Mouse (Mus musculus) forebrain, embryonic 11.5 days (tissue): ENCODE results near the gene Mydgf. TPM values are rescaled to one million over a fixed set of nuclear protein-coding genes. Genes with fewer than 3 reads are reported as not detected.
A peak's percentile ranks its signal among the peaks of the same experiment; 100 is the strongest.

Experiments used
- ATAC-seq: fragments of 200-750 bp; cut with Nextera tagmentation; replicated peaks from 2 replicates; pipeline ENCODE4 v1.8.0; 2017; ENCODE audit warnings: moderate TSS enrichment; ENCODE audit not compliant: low FRiP score
- DNase-seq: peaks from one replicate; pipeline ENCODE4 v3.0.0-alpha.2; 2017; ENCODE audit warnings: low spot score
- H3K27ac ChIP-seq: fragments of 300-500 bp; sonication (generic); 2 replicates; pipeline ENCODE4 v1.5.1; 2014; ENCODE audit warnings: low read depth, low read length
- H3K27me3 ChIP-seq: fragments of 300-500 bp; sonication (generic); 2 replicates; pipeline ENCODE4 v1.6.1; 2014; ENCODE audit warnings: mild to moderate bottlenecking, low read length, mixed read lengths; ENCODE audit not compliant: control insufficient read depth, insufficient read depth
- H3K36me3 ChIP-seq: fragments of 300-500 bp; sonication (generic); 2 replicates; pipeline ENCODE4 v1.6.1; 2014; ENCODE audit warnings: mild to moderate bottlenecking, low read length, moderate library complexity, mixed read lengths; ENCODE audit not compliant: control insufficient read depth, insufficient read depth
- H3K4me1 ChIP-seq: fragments of 300-500 bp; sonication (generic); replicated peaks from 2 replicates; pipeline ENCODE4 v1.6.1; 2014; ENCODE audit warnings: low read length, mixed read lengths; ENCODE audit not compliant: control insufficient read depth, insufficient read depth
- H3K4me2 ChIP-seq: fragments of 300-500 bp; sonication (generic); 2 replicates; pipeline ENCODE4 v1.6.1; 2014; ENCODE audit warnings: low read depth, mild to moderate bottlenecking, low read length, moderate library complexity, mixed read lengths; ENCODE audit not compliant: severe bottlenecking
- H3K4me3 ChIP-seq: fragments of 300-500 bp; sonication (generic); 2 replicates; pipeline ENCODE4 v1.5.1; 2014; ENCODE audit warnings: low read depth, low read length
- H3K9ac ChIP-seq: fragments of 300-500 bp; sonication (generic); 2 replicates; pipeline ENCODE4 v1.6.1; 2014; ENCODE audit warnings: low read length
- H3K9me3 ChIP-seq: fragments of 300-500 bp; sonication (generic); 2 replicates; pipeline ENCODE4 v1.6.1; 2016; ENCODE audit warnings: low read length, mixed read lengths; ENCODE audit not compliant: control insufficient read depth
- WGBS: fragments of 180-500 bp; shearing (Covaris S2); extraction: QIAGEN DNeasy Blood & Tissue Kit; methylation state at CpG from one replicate; pipeline ENCODE4 v1.1.7; 2014; 5-methylcytosine and 5-hydroxymethylcytosine counted together
- polyA plus RNA-seq: library from polyadenylated mRNA; unstranded; fragments of >200 nt; fragmentation: Nextera tagmentation; extraction: Ambion mirVana; gene quantifications from 2 replicates; pipeline ENCODE4 v1.2.1, GENCODE M21; 2014

Gene Mydgf
- 55.4 and 64.0 TPM in 2 replicates for polyA plus RNA-seq

DNA sequence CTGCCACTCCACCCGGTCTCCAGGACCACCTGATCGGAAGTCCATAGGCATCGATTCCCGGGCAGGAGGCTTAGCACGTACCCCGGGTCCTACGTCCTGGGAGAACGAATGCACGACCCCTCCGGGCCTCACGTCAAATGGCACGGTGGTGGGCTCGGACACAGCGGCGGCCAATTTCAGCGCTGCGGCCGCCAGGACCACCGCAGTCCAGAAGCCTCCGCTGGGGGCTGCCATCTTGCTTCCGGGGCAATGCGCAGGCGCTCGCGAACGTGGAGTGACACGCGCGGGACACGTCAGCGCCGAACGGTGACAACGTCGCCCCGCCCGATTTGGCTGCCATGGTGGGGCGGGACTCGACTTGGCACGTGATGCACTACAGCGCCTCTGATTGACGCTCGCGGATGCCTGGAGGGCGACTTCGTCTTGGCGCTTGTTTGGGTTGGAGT is at the start of gene Mydgf:
TSS of gene Mydgf (minus strand) at position 263 of the 446 bp plus-strand sequence.
- H3K4me2 ChIP-seq = peak within 1 kb of the TSS; percentile 90
- H3K36me3 ChIP-seq = peaks cover 3% of the 10 kb centered on the region; the same call in 1 of the 2 replicates
- peak within 1 kb of the TSS; percentile 74 for H3K9ac ChIP-seq
- WGBS = under 1% methylated on average over 47 of the region's 47 CpGs
- no peaks in the 10 kb centered on the region for H3K9me3 ChIP-seq
- H3K4me1 ChIP-seq = 0 out of 2 replicates have a peak, but pooled peaks cover 3% of the 10 kb centered on the region
- H3K27ac ChIP-seq = 0 out of 2 replicates have a peak within 1 kb of the TSS, but pooled peaks have one; percentile 46
- ATAC-seq = peak; percentile 95
- peak; percentile 97 for DNase-seq
- H3K27me3 ChIP-seq = no peaks in the 10 kb centered on the region
- H3K4me3 ChIP-seq = peak within 1 kb of the TSS; percentile 80

DNA sequence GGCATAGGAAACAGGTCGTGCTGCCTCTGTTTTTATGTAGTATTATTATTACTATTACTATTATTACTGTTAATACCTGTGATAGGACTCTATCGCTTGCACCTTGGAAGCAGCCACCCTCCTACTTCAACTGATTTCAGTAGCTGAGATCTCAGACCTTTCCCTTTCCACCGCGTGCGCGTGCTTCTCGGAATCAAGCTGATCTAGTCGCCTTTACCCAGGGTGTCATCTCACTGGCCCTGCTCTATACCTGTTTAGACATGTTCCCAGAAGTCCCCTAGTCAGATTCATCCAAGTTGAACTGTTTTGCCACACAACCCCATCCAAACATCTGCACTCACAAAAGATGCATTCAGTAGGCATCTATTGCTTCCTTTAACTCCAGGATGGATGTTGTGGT is 49.7 kb upstream of the Mydgf start:
- H3K27ac ChIP-seq = no peak overlapping the region

DNA sequence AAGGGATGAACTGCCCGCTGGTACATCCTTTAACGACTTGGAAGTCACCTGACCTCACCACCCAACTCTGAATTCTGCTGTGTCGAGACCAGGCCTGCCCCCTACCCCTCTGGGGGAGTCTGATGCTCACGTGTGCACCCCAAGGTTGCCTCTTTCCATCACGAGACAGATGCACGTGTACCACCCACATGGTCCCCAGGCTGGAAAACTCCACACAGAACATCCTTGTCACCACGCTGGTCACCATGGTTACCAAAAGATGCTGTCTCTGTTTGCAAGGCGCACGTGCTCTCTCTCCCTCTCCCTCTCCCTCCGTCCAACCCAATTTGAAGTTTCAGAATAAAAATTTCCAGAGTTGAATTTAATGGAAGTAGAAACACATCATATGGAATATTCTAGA is 46.2 kb upstream of the Mydgf start:
- H3K9ac ChIP-seq = no peak overlapping the region
- no peak overlapping the region for H3K4me3 ChIP-seq
- DNase-seq (no peak), ATAC-seq (no peak)
- H3K27me3 ChIP-seq = no peaks in the 10 kb centered on the region
- H3K4me1 ChIP-seq = peaks cover 4% of the 10 kb centered on the region
- H3K9me3 ChIP-seq = no peaks in the 10 kb centered on the region
- H3K4me2 ChIP-seq = no peak overlapping the region
- 69% methylated on average over 10 of the region's 10 CpGs for WGBS
- H3K36me3 ChIP-seq = no peaks in the 10 kb centered on the region
- H3K27ac ChIP-seq = no peak overlapping the region

More for the DNA sequence above, 49.7 kb upstream of the Mydgf start:
- H3K4me2 ChIP-seq = no peak overlapping the region
- ATAC-seq (peak; percentile 45; the same call in 1 of the 2 replicates), DNase-seq (no peak)
- H3K4me3 ChIP-seq = no peak overlapping the region
- H3K36me3 ChIP-seq = no peaks in the 10 kb centered on the region
- no peaks in the 10 kb centered on the region for H3K9me3 ChIP-seq
- 51% methylated on average over 8 of the region's 8 CpGs for WGBS
- no peaks in the 10 kb centered on the region for H3K27me3 ChIP-seq
- peaks cover 4% of the 10 kb centered on the region for H3K4me1 ChIP-seq
- H3K9ac ChIP-seq = no peak overlapping the region

DNA sequence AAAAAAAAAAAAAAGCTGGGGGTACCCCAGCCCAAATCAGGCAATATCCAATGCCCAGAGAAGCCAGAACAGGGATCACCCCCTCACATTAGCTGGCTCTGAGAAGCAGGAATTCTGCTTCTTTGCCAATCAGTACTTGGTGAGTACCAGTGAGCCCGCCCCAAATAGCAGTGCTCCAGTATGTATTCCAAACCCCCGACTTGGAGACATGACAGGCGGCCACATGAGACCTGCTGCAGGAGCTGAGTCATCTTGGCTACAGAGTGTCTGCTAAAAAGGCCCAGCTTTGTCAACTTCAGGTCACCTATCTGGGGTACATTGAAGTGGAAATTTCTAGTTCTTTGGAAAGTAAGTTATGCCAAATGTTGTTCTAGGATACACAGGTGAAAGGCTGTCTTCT is 42.8 kb upstream of the Mydgf start:
- H3K9me3 ChIP-seq = no peaks in the 10 kb centered on the region
- WGBS = 79% methylated on average over 3 of the region's 3 CpGs
- H3K27ac ChIP-seq = no peak overlapping the region
- no peaks in the 10 kb centered on the region for H3K36me3 ChIP-seq
- DNase-seq = no peak
- no peaks in the 10 kb centered on the region for H3K27me3 ChIP-seq
- ATAC-seq = no peak
- H3K9ac ChIP-seq = no peak overlapping the region
- H3K4me2 ChIP-seq = no peak overlapping the region
- H3K4me1 ChIP-seq = no peaks in the 10 kb centered on the region
- H3K4me3 ChIP-seq = no peak overlapping the region

DNA sequence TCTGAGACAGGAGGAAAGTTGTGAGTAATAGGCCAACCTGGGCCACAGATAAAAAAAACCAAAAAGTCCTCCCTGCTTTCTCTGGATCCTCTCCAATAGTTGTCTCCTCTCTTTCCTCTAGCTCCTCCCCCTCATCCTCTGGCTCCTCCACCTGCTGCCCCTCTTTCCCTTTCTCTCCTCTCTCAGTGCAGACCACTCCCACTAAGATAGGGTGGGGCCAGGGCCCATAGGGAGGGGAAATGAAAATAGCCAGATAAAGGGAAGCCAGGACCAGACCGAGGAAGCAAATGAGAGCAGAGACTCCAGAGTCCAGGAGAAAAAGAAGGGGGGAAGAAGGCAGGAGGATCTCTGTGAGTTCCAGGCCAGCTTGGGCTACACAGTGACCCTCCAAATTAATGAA is 41.2 kb upstream of the Mydgf start:
- Histone ChIP-seq H3K4me2 (no peak overlapping the region), H3K27ac (no peak overlapping the region), H3K4me1 (no peaks in the 10 kb centered on the region; the same call in 1 of the 2 replicates), H3K27me3 (no peaks in the 10 kb centered on the region), H3K9me3 (no peaks in the 10 kb centered on the region), H3K9ac (no peak overlapping the region), H3K36me3 (no peaks in the 10 kb centered on the region), H3K4me3 (no peak overlapping the region)
- WGBS = 65% methylated on average over 1 of the region's 1 CpGs
- ATAC-seq = no peak
- no peak for DNase-seq

DNA sequence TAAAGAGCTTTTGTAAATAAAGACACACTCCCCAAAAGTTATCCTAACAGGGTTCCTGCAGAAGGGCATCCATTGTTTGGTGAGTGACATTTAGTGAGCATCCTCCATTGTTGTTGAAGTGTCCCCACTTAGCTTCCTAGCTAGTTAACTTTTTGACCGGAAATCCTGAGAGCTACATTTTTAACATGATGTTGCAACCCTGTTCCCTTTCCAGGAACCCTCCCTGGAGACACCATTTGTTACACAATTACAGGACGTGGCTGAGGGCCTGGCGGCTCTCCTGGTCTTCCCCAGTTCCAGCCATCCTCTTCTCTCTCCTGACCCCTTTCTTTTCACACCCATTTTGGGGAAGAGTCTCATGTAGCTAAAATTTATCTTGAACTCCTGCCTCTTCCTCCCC is 36.1 kb upstream of the Mydgf start:
- ATAC-seq = no peak
- Histone ChIP-seq H3K27ac (no peak overlapping the region), H3K4me2 (no peak overlapping the region), H3K9me3 (no peaks in the 10 kb centered on the region), H3K36me3 (no peaks in the 10 kb centered on the region), H3K27me3 (no peaks in the 10 kb centered on the region), H3K9ac (no peak overlapping the region), H3K4me3 (no peak overlapping the region), H3K4me1 (peaks cover 14% of the 10 kb centered on the region; the same call in 1 of the 2 replicates)
- DNase-seq = no peak
- 78% methylated on average over 3 of the region's 3 CpGs for WGBS

DNA sequence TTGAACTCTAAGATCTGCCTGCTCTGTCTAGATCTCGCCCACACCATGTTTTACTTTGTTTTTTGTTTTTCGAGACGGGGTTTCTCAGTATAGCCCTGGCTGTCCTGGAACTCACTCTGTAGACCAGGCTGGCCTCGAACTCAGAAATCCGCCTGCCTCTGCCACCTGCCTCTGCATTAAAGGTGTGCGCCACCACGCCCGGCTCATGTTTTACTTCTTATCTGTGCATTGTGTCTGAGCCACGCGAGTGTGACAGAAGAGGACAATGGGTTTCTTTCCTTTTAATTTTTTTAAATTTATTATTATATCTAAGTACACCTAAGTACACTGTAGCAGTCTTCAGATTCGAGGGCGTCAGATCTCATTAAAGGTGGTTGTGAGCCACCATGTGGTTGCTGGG is 35.5 kb upstream of the Mydgf start:
- peaks cover 14% of the 10 kb centered on the region; the same call in 1 of the 2 replicates for H3K4me1 ChIP-seq
- peak overlapping the region; percentile 80 for H3K4me2 ChIP-seq
- H3K27me3 ChIP-seq = no peaks in the 10 kb centered on the region
- peak overlapping the region; percentile 76; the same call in 1 of the 2 replicates for H3K27ac ChIP-seq
- H3K9me3 ChIP-seq = no peaks in the 10 kb centered on the region
- H3K36me3 ChIP-seq = no peaks in the 10 kb centered on the region
- peak; percentile 53 for DNase-seq
- peak overlapping the region; percentile 80 for H3K9ac ChIP-seq
- 46% methylated on average over 12 of the region's 12 CpGs for WGBS
- peak; percentile 35; the same call in 1 of the 2 replicates for ATAC-seq
- peak overlapping the region; percentile 93 for H3K4me3 ChIP-seq

DNA sequence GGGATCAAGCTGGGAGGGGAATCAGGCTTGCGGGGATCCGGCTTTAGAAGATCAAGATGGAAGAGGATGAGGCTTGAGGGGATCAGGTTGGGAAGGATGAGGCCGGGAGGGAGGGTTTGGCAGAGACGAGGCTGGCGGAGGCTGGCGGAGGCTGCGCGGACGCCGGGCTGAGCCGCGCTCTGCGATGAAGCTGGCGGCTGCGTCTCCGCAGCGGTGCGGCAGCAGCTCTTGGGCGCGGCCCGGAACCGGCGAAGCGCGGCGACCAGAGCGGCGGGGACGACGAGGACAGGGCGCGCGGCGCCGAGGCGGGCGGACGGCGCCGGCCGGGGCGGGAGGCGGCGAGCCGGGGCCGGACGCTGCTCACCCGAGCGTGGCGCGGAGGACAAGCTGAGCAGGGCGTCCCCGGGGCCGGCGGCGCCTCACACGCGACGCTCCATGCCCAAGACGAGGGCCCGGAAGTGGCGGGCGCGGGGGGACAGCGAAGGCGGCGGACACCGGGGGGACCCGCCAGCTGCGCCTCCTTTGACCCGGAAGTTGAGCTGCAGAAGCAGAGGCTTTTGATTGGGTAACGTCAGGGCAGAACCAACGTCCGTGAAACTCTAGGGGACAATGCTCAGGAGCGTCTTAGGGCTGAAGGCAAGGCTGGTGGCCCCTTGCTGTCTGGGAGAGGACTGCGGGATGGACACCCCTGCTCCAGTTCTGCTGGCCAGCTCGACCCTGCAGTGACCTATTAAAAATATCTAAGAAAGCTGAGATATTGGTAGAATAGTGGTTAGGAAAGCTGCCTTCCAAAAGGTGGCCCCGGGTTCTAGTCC is 34.9 kb upstream of the Mydgf start, which contains the start of gene Dpp9:
TSS of gene Dpp9 (minus strand) at position 529 of the 815 bp plus-strand sequence.
- no peaks in the 10 kb centered on the region for H3K9me3 ChIP-seq
- H3K4me3 ChIP-seq = peak within 1 kb of the TSS; percentile 93
- under 1% methylated on average over 60 of the region's 78 CpGs for WGBS
- H3K27ac ChIP-seq = peak within 1 kb of the TSS; percentile 76
- peaks cover 14% of the 10 kb centered on the region; the same call in 1 of the 2 replicates for H3K4me1 ChIP-seq
- peak within 1 kb of the TSS; percentile 80 for H3K4me2 ChIP-seq
- DNase-seq (peak; percentile 92), ATAC-seq (peak; percentile 99)
- no peaks in the 10 kb centered on the region for H3K36me3 ChIP-seq
- H3K27me3 ChIP-seq = no peaks in the 10 kb centered on the region
- H3K9ac ChIP-seq = peak within 1 kb of the TSS; percentile 80
